Mouse (Mus musculus) kidney, adult 2 months (tissue): ENCODE data around the gene Slc35a3. TPM values are rescaled to one million over a fixed set of nuclear protein-coding genes. Genes with fewer than 3 reads are reported as not detected.

Experiments
- DNase-seq: peaks from one replicate; pipeline ENCODE4 v3.0.0; 2021
- H3K27ac ChIP-seq: fragments of 200-500 bp; 2 replicates; pipeline ENCODE4 v1.5.1; 2012; ENCODE audit warnings: low read depth, low read length, control low read depth, inconsistent platforms; ENCODE audit not compliant: insufficient read depth
- H3K27me3 ChIP-seq: fragments of 200-500 bp; replicated peaks from 2 replicates; pipeline ENCODE4 v1.6.1; 2012; ENCODE audit warnings: mild to moderate bottlenecking, moderate library complexity, low read length, inconsistent platforms; ENCODE audit not compliant: control insufficient read depth, insufficient read depth
- H3K36me3 ChIP-seq: fragments of 200-500 bp; 2 replicates; pipeline ENCODE4 v1.6.1; 2012; ENCODE audit warnings: mild to moderate bottlenecking, moderate library complexity, low read length, inconsistent platforms; ENCODE audit not compliant: control insufficient read depth, insufficient read depth
- H3K4me1 ChIP-seq: fragments of 200-500 bp; 2 replicates; pipeline ENCODE4 v1.6.1; 2011; ENCODE audit warnings: low read length; ENCODE audit not compliant: control insufficient read depth, insufficient read depth
- H3K4me3 ChIP-seq: fragments of 200-500 bp; 2 replicates; pipeline ENCODE4 v1.5.1; 2011; ENCODE audit warnings: mild to moderate bottlenecking, low read depth, low read length, control low read depth; ENCODE audit not compliant: insufficient read depth
- CTCF ChIP-seq: fragments of 200-500 bp; conservative IDR thresholded peaks from 2 replicates; pipeline ENCODE4 v1.5.1; 2011; ENCODE audit warnings: low read depth, mild to moderate bottlenecking, control low read depth, low read length, moderate library complexity, mixed read lengths; ENCODE audit not compliant: insufficient read depth, insufficient read length
- POLR2A ChIP-seq: fragments of 200-500 bp; IDR thresholded peaks from one replicate; pipeline ENCODE4 v1.6.1; 2011; ENCODE audit warnings: low read depth, low read length, control low read depth
- WGBS: fragments of 180-500 bp; shearing (Covaris S2); methylation state at CpG from one replicate; pipeline ENCODE4 v1.1.7; 2018; 5-methylcytosine and 5-hydroxymethylcytosine counted together
- polyA plus RNA-seq: library from polyadenylated mRNA; depleted of rRNA; stranded (reverse); fragments of >200 nt; gene quantifications from 2 replicates; pipeline ENCODE4 v1.2.3, GENCODE M21; 2012; rRNA removed

Gene Slc35a3
- polyA plus RNA-seq, 1 experiment = 15.7 TPM

DNA sequence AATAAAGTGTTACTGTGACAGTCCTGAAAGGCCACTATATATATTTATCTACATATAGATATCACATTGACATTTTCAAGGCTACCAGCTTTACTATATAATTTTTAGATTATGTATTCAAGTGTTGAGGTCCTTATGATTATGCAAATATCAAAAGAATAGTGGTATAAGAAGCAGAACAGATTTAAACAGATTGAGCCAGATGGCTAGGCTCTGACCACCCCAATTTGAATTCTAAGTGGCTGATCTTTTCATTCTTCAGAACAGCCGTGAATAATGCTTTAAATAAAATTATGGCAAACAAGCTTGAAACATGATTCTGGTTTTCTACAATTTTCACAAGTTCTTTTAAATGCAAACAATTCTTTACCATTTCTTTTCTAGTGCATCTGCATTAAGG is 81.2 kb downstream of the Slc35a3 start:
- Histone ChIP-seq H3K36me3 (peaks cover 5% of the 10 kb centered on the region; the same call in 1 of the 2 replicates), H3K27me3 (no peaks in the 10 kb centered on the region), H3K4me3 (no peak overlapping the region), H3K4me1 (no peaks in the 10 kb centered on the region), H3K27ac (no peak overlapping the region)
- DNase-seq = no peak
- TF ChIP-seq CTCF = no peak
- TF ChIP-seq POLR2A = no peak
- WGBS = 77% methylated on average over 1 of the region's 1 CpGs

DNA sequence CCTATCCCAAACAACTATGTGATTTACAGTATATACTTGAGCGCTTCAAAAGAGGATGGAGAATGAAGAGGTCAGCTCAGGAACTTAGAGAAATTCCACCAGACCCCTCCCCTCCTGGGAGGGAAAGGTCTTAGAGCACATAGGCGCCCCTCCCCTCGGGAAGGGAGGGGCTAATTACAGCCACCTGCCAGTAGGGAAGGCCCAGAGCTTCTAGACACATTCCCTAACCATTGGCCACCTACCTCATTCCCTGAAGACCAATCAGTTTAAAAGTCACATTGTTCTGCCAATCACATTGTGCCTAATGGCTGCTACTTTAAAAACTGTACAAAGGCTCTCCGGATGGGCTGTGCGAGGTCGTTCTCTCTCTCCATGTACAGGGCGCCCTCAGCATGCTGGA is 90.0 kb downstream of the Slc35a3 start:
- H3K27me3 ChIP-seq = no peaks in the 10 kb centered on the region
- WGBS = 95% methylated on average over 7 of the region's 7 CpGs
- no peaks in the 10 kb centered on the region for H3K4me1 ChIP-seq
- H3K36me3 ChIP-seq = no peaks in the 10 kb centered on the region
- no peak for DNase-seq
- no peak overlapping the region for H3K27ac ChIP-seq
- no peak for TF ChIP-seq CTCF
- no peak for TF ChIP-seq POLR2A
- no peak overlapping the region for H3K4me3 ChIP-seq

DNA sequence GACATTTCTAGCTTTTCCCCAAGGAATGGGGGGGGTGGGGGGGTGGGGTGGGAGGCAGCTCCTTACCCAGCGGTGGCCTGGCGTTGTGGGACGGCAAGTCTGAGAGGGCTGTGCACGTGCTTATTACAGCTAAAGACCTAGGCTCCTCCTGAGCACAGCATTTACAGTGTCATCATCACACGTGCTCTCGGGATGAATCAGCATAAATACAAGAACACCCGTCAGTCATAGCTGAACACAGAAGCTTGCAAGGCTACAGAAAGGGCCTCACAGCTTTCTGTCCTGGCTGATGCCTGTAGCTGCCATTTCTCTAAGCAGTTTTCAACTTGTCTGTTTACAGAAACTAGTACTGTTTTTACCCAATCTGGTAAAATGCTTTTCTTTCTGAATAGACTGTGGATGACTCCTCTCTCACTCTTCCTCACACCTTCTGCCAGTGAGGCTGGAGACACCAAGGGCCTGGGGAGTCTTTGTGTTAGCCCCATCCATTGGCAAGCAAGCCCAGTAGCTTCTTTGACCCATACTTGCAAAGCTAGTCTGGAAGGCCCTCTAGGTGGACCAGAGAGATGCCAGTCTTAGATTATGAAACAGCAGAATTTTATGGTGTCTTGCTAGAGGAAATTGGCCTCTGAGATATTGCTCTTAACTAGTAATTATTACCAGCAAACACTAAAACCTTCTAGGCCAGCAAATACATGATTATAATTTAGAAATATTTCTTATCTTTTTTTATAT is 91.8 kb downstream of the Slc35a3 start:
- no peak for TF ChIP-seq CTCF
- TF ChIP-seq POLR2A = no peak
- 90% methylated on average over 7 of the region's 7 CpGs for WGBS
- no peaks in the 10 kb centered on the region for H3K4me1 ChIP-seq
- no peak overlapping the region for H3K4me3 ChIP-seq
- DNase-seq = no peak
- H3K27ac ChIP-seq = no peak overlapping the region
- no peaks in the 10 kb centered on the region for H3K36me3 ChIP-seq
- no peaks in the 10 kb centered on the region for H3K27me3 ChIP-seq

Other genes starting within 250 kb of the Slc35a3 start
- 28.0 and 30.4 TPM in 2 replicates for gene Rtca, start 204.6 kb downstream of the Slc35a3 start, polyA plus RNA-seq
- gene Dbt, start 199.8 kb downstream of the Slc35a3 start, polyA plus RNA-seq = 35.6 and 41.9 TPM in 2 replicates
- 0.33 and 0.81 TPM in 2 replicates for gene Lrrc39, start 149.9 kb downstream of the Slc35a3 start, polyA plus RNA-seq
- 0.42 and 0.78 TPM in 2 replicates for gene Sass6, start 117.8 kb downstream of the Slc35a3 start, polyA plus RNA-seq
- gene Trmt13, start 98.2 kb downstream of the Slc35a3 start, polyA plus RNA-seq = 2.8 TPM in 2 replicates
- gene Mfsd14a, start 50.2 kb downstream of the Slc35a3 start, polyA plus RNA-seq = 27.5 and 27.8 TPM in 2 replicates
- not detected in 2 replicates for gene Gm43191, start 31.6 kb downstream of the Slc35a3 start, polyA plus RNA-seq
- gene Agl, start 95.3 kb upstream of the Slc35a3 start, polyA plus RNA-seq = 12.7 and 13.6 TPM in 2 replicates
- gene Frrs1, start 146.6 kb upstream of the Slc35a3 start, polyA plus RNA-seq = 49.7 and 62.7 TPM in 2 replicates